Mouse (Mus musculus): ENCODE results near the gene Ptprm.

Gene Ptprm

DNA sequence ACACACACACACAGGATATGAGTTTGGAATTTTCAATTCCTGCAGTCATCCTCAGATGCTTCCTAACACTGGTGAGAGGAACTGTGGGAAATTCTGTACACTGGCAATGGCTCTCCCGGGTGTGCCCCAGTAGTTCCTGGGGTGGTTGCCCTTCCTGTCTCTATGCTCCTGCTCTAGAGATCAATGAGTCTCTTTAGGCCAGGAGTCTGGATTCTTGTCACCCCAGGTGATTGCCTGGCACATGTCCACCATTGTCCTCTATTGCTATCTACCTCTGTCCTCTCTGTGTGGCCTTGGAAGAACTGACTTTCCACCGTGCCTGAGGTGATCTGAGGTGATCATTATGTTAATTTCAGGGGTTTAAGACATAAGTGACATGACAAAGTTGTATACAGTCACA is 10.8 kb downstream of the Ptprm start:
- no peak for DNase-seq (ENCODE audit: low spot score)

DNA sequence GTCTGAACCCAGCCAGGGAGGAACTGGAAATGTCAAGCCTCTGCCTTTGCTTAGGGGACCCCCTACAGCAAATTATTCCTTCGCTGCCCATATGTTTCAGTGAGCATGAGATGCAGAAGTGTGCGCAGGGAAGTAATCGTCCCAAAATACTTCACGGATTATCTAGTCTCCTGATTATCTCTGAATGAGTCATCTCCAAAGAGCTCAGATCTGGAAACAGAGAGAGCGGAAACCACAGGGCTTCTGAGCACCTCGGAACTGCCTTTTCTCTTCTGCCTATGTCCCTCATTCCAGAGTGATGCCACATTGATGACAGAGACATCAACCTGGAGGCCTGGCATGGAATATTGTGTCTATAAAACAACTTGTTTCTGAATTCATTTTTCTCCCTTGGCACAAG is 11.3 kb downstream of the Ptprm start:
- DNase-seq (ENCODE audit: low spot score): no peak

DNA sequence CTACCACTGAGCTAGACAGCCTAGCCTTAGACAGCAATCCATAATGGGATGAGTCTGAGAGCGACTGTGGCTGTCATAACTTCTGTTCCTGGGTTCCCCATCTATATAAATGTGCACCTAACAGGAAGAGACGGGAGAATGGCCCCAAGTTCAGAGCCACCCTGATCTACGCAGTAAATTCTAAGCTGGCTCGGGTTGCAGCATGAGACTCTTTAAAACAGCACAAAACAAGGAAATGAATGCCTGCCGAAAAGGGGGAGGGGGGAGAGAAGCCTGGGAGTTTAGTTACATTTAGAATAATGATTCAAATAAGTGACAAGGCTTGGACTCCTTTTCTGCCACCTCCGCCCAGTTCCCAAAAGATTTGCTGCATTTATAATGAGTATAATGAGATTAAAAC is 13.9 kb downstream of the Ptprm start:
- DNase-seq (ENCODE audit: low spot score): no peak

DNA sequence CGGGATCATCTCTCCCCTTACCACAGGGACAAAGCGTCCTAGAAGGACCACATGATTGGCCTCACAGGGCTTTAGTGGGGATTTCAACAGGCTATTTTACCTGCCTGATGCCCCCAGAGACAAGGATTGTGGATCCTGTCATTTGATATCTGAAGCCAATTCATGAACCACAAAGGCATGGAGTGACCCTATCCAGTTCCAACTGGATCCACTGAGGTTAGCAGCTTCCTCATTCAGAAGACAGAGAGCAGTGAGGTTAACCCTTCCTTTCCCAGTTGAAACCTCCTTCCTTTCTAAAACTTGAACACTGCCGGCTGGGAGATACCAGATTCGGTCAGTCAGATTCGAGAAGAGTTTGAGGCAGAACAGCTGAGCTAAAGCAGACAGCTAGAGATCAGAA is 14.7 kb downstream of the Ptprm start:
- no peak for DNase-seq (ENCODE audit: low spot score)

DNA sequence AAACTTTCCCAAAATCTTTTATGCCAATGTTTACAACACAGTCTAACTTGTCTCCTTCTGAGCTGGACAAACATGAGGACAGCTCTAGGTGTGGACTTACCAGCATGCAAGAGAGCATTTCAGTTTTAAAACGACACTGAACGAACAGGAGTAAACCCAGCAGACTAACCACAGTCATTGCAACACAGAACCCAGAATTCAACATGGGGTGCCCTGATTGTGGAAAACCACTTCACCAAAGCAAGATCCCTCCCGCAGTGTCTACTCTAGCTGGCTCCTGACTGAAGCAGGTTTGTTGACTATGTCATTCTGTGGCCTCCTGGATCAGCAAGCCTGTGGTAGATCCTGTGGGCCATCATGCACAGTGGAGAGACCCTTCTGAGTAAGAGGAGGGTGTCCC is 19.9 kb downstream of the Ptprm start:
- DNase-seq (ENCODE audit: low spot score): no peak

DNA sequence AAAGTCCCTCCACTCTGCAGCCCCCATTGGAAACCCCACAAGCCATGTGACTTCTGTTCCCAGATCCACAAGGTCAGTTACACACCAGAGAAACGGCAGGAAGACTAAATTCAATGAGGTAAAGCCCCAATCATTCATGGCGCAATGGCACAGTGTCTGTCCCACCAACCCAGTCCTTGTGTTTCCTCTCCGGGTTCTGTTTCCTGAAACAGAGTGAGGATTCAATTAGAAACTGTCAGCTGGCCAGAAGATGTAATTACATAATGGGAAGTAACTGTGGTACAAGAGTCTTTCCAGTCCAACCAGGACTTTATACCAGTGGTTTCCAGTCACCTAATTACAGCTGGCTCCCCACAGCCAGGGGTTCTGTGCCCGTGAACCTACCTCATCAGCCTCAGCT is 24.8 kb downstream of the Ptprm start:
- DNase-seq (ENCODE audit: low spot score): no peak

DNA sequence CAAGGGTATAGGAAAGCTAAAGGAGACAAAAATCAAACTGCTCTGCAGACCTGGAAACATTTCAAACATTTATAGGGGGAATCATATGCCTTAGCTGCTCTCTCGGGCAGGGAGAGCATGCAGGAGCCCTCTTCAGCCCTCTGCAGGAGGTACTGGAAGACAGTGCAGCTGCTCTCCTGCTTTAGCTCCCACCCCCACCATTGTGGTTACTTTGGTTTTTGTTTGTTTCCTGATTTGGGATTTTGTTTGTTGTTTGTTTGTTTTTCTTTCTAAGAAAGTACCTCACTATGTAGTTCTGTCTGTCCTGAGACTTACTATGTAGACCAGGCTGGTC is 29.8 kb downstream of the Ptprm start:
- DNase-seq (ENCODE audit: low spot score): no peak

DNA sequence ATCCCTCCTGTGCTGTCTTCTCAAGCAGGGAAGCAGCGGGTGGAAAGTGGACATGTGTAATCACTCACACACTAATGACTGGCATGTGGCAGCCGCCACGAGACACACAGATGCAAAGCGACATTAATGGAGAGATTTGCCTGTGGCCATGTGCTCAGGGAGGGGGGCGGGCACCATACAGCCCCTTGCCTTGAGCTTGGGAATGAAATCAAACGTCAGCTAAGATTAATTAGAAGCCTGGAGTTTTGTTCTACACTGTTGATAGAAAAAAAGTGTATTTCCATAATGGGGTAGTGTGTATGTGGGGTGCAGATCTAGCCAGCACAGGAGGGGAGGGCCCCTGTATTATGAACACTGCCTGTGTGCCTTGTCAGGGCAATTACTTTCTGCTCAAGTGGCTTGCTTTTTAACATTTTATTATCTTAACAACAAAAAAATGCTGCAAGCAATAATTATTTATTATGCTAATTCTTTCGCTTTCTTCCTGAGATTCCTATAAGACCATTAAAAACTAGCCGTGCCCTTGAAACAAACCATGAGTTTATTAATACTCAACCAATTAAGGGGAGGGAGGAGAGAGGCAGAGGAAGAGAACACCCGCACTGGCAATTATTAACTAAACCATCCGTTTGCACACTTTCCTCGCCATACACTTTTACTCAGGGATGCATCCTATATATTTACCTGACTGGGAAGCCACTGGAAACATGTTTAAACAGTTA is 30.3 kb downstream of the Ptprm start:
- DNase-seq (ENCODE audit: low spot score): no peak

DNA sequence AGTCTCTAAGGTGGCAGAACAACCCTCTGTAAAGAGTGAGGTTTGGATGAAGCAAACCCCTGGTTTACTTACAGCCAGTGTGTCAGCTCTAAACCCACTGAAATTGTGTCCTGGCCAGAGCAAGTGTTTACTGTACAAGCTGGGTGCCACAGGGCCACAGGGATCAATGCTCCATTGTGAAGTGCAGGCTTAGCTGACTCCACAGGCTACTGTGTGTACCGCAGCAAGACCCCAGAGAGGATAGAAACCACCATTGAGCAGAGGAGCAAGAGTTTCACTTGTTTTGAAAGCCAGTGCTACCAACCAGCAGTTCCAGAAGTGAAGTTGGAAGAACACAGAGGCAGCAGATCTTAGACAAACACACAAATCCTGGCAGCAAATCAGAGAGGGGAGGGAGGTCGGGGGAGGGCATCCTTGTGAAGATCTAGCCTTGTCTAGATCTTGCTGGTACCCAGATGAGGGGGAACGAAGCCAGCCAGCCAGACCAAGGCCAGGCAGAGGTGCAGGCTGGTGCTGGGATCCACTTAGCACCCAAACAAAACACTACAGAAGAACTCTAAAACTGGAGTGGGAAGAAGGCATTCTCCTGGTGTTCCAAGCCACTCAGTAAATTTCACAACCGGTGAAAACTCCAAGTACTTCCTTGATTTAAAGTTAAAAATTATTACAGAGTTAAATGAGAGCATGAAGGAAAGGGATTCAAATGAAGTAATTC is 39.6 kb downstream of the Ptprm start:
- no peak for DNase-seq (ENCODE audit: low spot score)

DNA sequence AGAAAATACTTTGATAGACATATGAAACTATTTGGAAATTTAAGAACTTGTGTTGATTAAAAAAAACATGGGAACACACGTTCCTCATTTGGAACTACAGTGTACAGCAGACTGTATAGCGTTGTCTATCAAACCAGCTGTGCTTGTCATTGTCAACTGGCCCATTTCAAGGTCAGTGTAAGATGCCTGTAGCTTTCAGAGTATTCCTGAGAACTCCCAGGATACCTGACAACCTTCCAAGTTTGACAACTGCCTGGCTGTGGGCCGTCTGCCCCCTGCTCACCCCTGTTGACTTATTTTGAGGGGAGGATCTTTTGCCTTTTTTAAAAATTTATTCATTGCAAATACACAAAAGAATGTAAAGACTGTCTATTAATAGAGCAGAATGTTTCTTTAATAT is 45.8 kb downstream of the Ptprm start:
- no peak for DNase-seq (ENCODE audit: low spot score)

DNA sequence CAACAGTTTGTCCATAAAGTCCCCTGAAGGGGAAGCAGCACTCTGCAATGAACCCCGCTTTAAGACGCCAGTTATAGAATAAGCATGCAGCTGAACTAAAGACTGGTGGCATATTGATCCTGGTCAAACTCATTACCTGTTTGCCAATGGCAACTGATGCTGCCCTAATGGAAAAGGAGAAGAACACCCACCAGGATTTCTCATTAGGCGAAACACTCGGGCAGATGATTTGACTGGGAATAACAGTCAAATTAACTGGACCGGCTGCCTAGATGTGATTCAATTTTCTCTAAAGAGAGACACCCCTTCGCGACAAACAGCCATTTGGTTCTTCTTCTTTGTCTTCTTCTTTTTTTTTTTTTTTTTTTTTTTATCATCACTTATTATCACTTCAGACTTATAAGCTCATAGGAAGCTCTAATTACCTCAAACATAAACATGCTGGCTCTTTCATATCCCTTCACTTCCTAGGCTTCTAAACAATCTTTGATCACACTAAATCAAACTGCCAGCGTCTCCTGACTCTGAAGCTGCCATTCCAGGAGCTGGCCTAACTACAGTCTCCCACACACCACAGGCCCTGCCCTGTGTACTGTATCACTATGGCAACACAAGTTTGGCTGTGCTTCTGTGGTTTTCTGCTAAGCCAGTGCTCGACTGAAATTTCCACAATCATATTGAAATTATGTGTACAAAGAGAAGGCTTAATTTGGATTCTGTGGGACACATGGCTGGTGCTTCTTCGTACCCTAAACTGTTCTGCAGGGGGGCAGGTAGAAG is 48.0 kb downstream of the Ptprm start:
- peak; percentile 4 for DNase-seq (ENCODE audit: low spot score)

DNA sequence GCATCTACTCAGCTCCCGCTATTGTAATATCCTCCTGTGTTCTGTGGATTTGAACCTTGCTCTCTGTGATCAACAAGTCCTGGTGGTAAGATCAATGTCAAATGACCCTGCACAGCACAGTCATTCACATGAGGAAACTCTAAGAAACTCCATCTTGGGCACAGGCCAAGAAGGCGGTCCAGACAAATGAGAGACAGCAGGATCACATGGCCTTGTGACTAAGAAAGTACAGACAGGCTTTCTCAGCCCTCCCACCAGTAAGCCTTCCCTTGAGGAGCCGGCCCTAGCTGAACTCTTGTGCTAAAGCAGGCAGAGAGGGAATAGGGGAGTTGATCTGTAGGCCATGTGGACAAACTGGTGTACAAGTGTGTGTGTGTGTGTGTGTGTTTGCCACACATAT is 49.4 kb downstream of the Ptprm start:
- DNase-seq (ENCODE audit: low spot score): peak; percentile 26

DNA sequence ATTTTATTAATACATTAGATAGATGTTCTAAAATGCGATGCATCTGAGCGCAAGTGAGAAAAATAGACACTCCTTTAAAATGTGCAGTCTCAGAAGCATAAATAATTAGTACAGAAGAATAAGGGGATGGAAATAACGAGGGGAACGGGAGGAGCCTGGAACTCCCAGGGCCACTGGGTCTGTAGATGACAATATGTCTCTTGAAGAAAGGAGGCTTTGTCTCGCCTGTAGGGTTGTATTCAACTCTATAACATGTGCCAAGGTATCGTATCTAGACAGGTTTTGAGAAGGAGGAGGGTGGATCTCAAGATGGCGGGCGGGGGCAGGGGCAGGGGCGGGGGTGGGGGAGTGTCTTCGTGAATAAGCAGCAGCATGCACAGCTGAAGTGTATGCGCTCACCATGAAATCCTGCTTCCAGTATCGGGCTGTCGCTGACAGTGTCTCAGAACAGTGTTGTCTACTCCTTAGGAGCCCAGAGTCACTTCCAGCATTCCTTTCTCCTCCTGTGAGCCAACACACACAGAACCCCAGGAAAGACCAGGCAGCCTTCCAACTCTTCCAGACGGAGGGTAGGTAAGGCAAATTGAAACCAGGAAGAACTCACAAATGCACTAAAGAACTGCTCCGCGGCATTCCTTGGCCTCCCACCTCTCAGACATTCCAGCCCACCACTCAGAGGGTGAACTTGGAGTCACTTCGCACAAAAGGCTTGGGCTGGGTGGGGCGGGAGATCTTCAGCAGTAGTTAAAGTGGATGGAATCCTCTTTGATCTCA is 50.7 kb downstream of the Ptprm start:
- DNase-seq (ENCODE audit: low spot score): no peak

DNA sequence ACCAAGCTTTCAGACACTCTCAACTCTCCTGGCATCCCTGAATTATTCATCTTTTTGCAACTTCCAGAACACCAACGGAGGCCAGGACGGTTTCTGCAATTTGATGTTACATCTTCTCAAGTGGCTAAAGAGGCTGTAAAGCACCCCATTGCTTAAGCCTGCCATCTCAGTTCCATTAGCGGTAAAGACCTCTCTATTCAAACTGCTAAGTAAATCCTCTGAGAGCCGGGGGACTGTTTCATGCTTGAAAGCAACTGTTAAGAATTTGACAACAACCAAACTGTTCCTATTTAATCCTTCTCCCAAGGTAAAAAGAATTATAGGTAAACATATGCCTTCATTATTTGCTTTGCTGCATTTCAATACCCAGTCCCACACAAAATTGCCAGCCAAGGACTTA is 51.7 kb downstream of the Ptprm start:
- DNase-seq (ENCODE audit: low spot score): no peak

DNA sequence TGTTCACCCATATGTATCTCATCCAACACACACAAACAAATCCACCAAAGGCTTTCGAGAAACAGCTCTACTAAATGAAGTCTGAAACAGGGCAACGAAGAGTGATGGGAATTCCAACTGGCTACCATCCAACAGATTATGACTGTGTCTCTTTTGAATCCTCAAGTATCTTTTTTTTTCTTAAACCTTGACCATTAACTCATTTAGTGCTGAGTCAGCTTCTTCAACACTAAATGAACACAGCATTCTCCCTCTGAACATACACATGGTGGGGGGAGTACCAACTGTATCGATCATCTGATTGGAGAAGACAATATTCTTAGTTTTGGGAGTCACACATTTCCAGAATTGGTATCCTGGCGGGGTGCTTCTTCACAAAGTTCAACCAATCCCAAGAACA is 52.2 kb downstream of the Ptprm start:
- no peak for DNase-seq (ENCODE audit: low spot score)

DNA sequence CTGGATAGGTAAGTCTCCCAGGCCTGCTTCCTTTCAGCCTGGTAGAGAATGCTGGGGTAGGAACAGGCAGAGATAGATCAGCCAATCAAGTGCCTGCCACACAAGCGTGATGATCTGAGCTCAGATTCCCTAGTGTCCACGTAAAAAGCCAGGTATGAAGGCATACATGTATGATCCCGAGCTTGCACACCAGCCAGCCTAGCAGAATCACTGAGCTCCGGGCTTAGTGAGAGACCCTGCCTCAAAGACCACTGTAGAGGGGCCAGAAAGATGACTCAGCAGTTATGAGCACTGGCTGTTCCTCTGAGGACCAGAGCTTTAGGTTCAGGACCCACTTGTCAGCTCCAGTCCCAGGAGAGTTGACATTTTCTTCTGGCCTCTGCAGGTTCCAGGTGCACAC is 52.9 kb downstream of the Ptprm start:
- DNase-seq (ENCODE audit: low spot score): no peak

DNA sequence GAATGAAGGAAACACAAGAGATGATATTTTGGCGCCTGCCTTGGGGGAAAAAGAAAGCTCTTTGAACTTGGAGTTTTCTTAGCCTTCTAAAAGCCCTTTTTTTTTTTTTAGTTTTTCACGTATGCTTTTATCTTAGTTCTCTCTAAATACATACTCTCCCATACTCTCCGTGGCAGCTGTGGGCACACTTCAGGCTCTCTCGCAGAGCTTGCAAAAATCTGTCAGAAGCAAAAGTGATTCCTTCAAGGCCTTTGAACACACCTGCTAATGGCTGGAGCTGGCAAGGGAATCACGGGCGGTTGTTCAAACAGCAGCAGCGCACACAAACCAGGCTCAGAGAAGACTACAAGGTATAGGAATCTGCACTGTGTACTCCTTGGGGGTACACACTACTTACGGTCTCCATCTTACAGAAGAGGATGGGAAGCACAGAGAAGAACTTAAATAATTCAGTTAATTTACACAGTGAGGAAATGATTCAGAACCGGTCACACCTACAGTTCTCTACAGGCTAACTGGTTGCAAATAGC is 55.9 kb downstream of the Ptprm start:
- DNase-seq (ENCODE audit: low spot score): no peak

DNA sequence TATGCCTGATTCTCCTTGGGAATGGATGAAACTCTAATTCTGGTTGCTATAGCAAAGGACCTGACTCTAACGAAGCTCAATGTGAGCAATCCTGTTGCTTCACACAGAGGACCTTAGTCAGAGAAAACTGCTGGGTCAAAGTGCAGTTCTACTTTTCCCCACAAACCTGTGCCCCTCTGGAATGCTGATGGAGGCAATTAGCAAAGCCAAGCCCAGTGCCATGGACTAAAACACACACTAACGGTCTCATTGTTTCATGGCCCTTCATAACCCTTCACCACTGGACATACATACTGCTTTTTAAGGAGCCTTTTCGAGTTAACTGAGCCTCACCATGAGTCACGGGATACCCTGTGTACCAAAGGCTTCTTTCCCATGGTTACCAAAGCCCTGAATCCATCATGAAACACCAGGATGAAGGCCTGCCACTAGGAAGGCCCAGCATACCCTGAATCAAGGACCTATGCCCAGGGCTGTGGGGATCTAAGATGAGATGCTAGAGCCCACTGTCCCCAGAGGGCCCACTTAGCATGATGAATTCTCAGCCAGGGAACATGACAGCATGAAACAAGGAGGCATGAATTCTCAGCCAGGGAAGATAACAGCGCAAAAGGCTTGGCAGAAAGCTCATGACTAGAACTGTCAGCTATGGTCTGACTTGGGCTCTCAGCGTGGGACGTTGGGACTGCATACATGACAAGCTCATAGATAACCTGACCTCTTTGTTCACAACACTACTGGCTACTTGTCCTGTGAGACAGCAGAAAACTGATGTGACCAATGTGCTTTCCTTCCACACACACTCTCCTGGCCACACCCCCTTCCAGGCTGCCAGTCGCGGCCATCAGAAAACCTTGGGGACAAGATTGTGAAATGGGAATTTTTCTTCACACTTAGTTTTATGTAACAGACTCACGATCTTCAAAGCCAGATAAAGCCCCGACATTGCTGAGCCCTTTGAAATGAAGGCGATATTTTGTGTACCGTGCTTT is 57.4 kb downstream of the Ptprm start:
- DNase-seq (ENCODE audit: low spot score): no peak

DNA sequence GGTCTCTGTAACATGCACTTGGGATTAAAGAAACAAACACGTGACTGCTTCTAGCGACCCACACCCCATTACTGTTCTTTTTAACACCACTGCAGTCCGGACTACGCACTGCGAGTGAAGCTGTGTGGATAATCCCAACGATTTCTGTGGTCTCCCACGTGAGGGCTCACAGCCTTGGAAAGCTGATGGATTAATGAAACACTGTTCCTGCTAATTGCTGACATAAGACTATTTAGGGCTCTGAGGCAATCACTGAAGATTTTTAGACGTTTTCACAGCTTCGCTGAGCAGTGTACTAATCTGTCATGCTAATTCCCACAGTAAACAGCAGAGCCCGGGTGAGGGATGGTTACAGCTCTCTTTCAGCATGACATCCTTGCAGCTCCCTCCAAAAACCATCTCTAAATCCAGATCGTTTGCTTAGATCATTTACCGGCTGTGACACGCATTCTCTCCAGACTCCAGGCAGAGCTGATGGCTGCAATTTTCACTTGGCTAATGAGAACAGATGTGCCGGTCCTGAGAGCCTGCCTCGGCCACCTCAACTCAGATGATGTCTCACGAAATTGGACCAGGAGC is 63.5 kb downstream of the Ptprm start:
- DNase-seq (ENCODE audit: low spot score): no peak

DNA sequence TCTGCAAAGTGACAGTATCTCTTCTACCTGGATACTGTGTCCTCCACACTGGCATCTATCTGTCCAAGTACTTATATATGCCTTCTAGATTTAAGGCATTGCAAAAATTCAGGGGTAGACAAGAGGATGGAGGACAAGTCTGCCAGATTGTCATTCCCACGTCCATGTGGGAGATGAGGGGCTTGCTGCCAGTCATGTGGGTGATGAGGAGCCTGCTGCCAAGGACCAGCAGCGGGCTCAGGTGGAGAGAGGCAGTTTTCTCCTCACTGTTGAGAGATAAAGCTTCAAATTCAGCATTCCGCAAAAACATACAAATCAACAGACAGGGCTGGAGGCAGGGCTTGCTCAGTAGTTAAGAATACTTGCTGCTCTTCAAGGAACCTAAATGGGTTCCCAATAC is 66.8 kb downstream of the Ptprm start:
- DNase-seq (ENCODE audit: low spot score): no peak

Measured in adipocyte (in vitro differentiated cells).